Mouse (Mus musculus): ENCODE measurements around the gene Gtf2ird1. TPM values are rescaled to one million over a fixed set of nuclear protein-coding genes. Genes with fewer than 3 reads are reported as not detected.

Gtf2ird1 gene
- total and polyA plus RNA-seq, 3 experiments = 12.8 to 39.0 (median 13.1) TPM

DNA sequence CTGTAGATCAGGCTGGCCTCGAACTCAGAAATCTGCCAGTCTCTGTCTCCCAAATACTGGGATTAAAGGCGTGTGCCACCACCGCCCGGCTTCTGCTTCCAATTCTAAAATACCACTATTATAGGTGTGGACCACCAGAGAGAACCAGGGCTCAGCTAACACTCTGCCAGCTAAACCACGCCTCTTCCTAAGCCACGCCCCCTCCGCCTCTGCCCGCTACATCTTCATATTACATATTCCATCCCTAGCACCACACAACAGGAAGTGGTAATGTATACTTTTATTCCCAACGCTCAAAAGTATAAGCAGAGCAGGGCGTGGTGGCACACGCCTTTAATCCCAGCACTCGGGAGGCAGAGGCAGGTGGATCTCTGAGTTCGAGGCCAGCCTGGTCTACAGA is 133.2 kb downstream of the Gtf2ird1 start:
- in situ Hi-C loops (cut with MboI; ENCODE audit: low pct_ligation_motif_present, low pct_unique_long_range_greater_than_20kb, low sequenced_read_pairs) = no loop called here
- Histone ChIP-seq H3K27ac (ENCODE audit: insufficient read depth, low read depth) (no peak overlapping the region), H3K4me3 (replicated peaks in 1 of 3; ENCODE audit: low read depth in 2 of 3, low read length in 2 of 3, poor library complexity in 1 of 3) (no peak overlapping the region), H3K27me3 (replicated peaks) (no peaks in the 10 kb centered on the region), H3K9ac (ENCODE audit: insufficient read depth, low read depth) (no peak overlapping the region), H3K79me2 (replicated peaks; ENCODE audit: control insufficient read depth, extremely low read depth, insufficient read depth, poor library complexity, severe bottlenecking) (no peaks in the 10 kb centered on the region), H3K9me3 (replicated peaks; ENCODE audit: low read length) (no peaks in the 10 kb centered on the region), H3K36me3 (replicated peaks in 1 of 2; ENCODE audit: control insufficient read depth in 1 of 2, insufficient read depth in 1 of 2, low read length in 1 of 2) (no peaks in the 10 kb centered on the region), H3K4me1 (ENCODE audit: control insufficient read depth in 1 of 2, insufficient read depth in 2 of 2) (peaks cover 0 to 24% of the 10 kb centered on the region in 2 experiments; a peak in 2 of 4 replicates), H3K4me2 (ENCODE audit: insufficient read depth, low read depth, poor library complexity, severe bottlenecking) (no peak overlapping the region)
- no peak for DNase-seq (ENCODE audit: extremely low read depth)
- TF ChIP-seq BHLHE40 (IDR thresholded peaks at IDR 0.05; ENCODE audit: low read depth, low read length) = no peak
- dilution Hi-C loops (cut with MboI; ENCODE audit: extremely low pct_ligation_motif_present, extremely low pct_unique_long_range_greater_than_20kb, low sequenced_read_pairs) = no loop called here

DNA sequence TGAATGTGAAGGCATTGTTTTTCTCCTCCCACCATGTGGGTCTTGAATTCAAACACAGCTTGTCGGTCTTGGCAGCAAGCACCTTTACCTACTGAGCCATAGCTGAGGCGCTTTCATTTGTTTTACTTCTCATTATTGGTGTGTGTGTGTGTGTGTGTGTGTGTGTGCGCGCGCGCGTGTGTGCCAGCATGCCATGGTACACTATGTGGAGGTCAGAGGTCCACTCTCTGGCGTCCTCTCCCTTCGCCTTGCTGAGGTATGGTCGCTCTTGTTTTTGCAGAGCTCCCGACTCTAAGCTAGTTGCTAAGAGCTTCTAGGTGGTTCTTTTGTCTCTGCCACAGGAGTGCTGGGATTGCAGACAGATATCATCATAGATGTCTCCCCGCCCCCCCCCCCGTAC is 134.2 kb downstream of the Gtf2ird1 start:
- H3K4me2 ChIP-seq (ENCODE audit: insufficient read depth, low read depth, poor library complexity, severe bottlenecking) = no peak overlapping the region
- dilution Hi-C loops (cut with MboI; ENCODE audit: extremely low pct_ligation_motif_present, extremely low pct_unique_long_range_greater_than_20kb, low sequenced_read_pairs) = no loop called here
- no peak for DNase-seq (ENCODE audit: extremely low read depth)

DNA sequence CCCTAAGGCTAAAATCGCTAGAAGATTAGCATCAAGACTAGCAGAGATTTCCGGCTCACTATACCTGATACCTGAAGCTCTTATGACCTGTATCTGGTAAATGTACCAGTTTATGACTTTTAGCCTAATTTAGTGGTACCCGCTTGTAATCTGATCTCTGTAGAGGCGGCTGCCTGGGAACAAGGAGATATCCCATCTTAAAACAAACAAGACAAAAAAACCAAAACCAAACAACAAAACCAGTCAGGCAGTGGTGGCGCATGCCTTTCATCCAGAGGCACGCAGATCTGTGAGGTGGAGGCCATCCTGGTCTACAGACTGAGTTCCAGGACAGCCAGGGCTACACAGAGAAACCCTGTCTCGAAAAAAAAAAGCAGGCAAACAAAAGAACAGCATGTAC is 134.8 kb downstream of the Gtf2ird1 start:
- Histone ChIP-seq H3K36me3 (replicated peaks in 1 of 2; ENCODE audit: control insufficient read depth in 1 of 2, insufficient read depth in 1 of 2, low read length in 1 of 2) (no peaks in the 10 kb centered on the region), H3K4me1 (ENCODE audit: control insufficient read depth in 1 of 2, insufficient read depth in 2 of 2) (peaks cover 0 to 20% of the 10 kb centered on the region in 2 experiments; a peak in 2 of 4 replicates), H3K4me2 (ENCODE audit: insufficient read depth, low read depth, poor library complexity, severe bottlenecking) (no peak overlapping the region), H3K27ac (ENCODE audit: insufficient read depth, low read depth) (no peak overlapping the region), H3K9me3 (replicated peaks; ENCODE audit: low read length) (no peaks in the 10 kb centered on the region), H3K4me3 (replicated peaks in 1 of 3; ENCODE audit: low read depth in 2 of 3, low read length in 2 of 3, poor library complexity in 1 of 3) (no peak overlapping the region), H3K79me2 (replicated peaks; ENCODE audit: control insufficient read depth, extremely low read depth, insufficient read depth, poor library complexity, severe bottlenecking) (no peaks in the 10 kb centered on the region), H3K27me3 (replicated peaks) (peaks cover 2% of the 10 kb centered on the region), H3K9ac (ENCODE audit: insufficient read depth, low read depth) (no peak overlapping the region)
- dilution Hi-C loops (cut with MboI; ENCODE audit: extremely low pct_ligation_motif_present, extremely low pct_unique_long_range_greater_than_20kb, low sequenced_read_pairs) (no loop called here), in situ Hi-C loops (cut with MboI; ENCODE audit: low pct_ligation_motif_present, low pct_unique_long_range_greater_than_20kb, low sequenced_read_pairs) (no loop called here)
- TF ChIP-seq ETS1 (conservative IDR thresholded peaks at IDR 0.05; ENCODE audit: low read depth, low read length) (no peak), E2F4 (IDR thresholded peaks at IDR 0.05; ENCODE audit: insufficient replicate concordance, low read depth, low read length) (no peak), MXI1 (IDR thresholded peaks at IDR 0.05; ENCODE audit: low read depth, low read length) (no peak), ZMIZ1 (IDR thresholded peaks at IDR 0.05; ENCODE audit: low read depth, low read length) (no peak), ELF1 (IDR thresholded peaks at IDR 0.05; ENCODE audit: low read depth, low read length) (no peak), TBP (conservative IDR thresholded peaks at IDR 0.05; ENCODE audit: low read depth, low read length) (no peak), ZC3H11A (IDR thresholded peaks at IDR 0.05; ENCODE audit: low read depth, low read length) (no peak), USF2 (conservative IDR thresholded peaks at IDR 0.05; ENCODE audit: low read depth, low read length) (no peak), MAX (IDR thresholded peaks at IDR 0.05; ENCODE audit: low read length) (no peak), MAFK (IDR thresholded peaks at IDR 0.05; ENCODE audit: insufficient replicate concordance, low read length) (no peak), NELFE (IDR thresholded peaks at IDR 0.05; ENCODE audit: low read depth, low read length) (no peak), CHD1 (IDR thresholded peaks at IDR 0.05; ENCODE audit: low read depth, low read length) (no peak), MYC (IDR thresholded peaks at IDR 0.05; ENCODE audit: low read depth, low read length) (no peak)
- no peak for DNase-seq (ENCODE audit: extremely low read depth)

More for the DNA sequence above, 134.2 kb downstream of the Gtf2ird1 start:
- Histone ChIP-seq H3K9me3 (replicated peaks; ENCODE audit: low read length) (no peaks in the 10 kb centered on the region), H3K4me1 (ENCODE audit: control insufficient read depth in 1 of 2, insufficient read depth in 2 of 2) (peaks cover 0 to 24% of the 10 kb centered on the region in 2 experiments; a peak in 2 of 4 replicates), H3K36me3 (replicated peaks in 1 of 2; ENCODE audit: control insufficient read depth in 1 of 2, insufficient read depth in 1 of 2, low read length in 1 of 2) (no peaks in the 10 kb centered on the region), H3K9ac (ENCODE audit: insufficient read depth, low read depth) (no peak overlapping the region), H3K27ac (ENCODE audit: insufficient read depth, low read depth) (no peak overlapping the region), H3K27me3 (replicated peaks) (no peaks in the 10 kb centered on the region), H3K79me2 (replicated peaks; ENCODE audit: control insufficient read depth, extremely low read depth, insufficient read depth, poor library complexity, severe bottlenecking) (no peaks in the 10 kb centered on the region), H3K4me3 (replicated peaks in 1 of 3; ENCODE audit: low read depth in 2 of 3, low read length in 2 of 3, poor library complexity in 1 of 3) (no peak overlapping the region)
- TF ChIP-seq SIN3A (IDR thresholded peaks at IDR 0.05; ENCODE audit: low read length) (no peak), ELF1 (IDR thresholded peaks at IDR 0.05; ENCODE audit: low read depth, low read length) (no peak), POLR2AphosphoS2 (IDR thresholded peaks at IDR 0.05; ENCODE audit: low read depth, low read length) (no peak), SMC3 (IDR thresholded peaks at IDR 0.05; ENCODE audit: low read depth, low read length) (no peak), MEF2A (IDR thresholded peaks at IDR 0.05; ENCODE audit: borderline replicate concordance, low read depth, low read length) (no peak), KAT2A (IDR thresholded peaks at IDR 0.05; ENCODE audit: insufficient replicate concordance, low read length) (no peak), TCF12 (IDR thresholded peaks at IDR 0.05; ENCODE audit: low read depth, low read length) (no peak), E2F4 (IDR thresholded peaks at IDR 0.05; ENCODE audit: insufficient replicate concordance, low read depth, low read length) (no peak), ZMIZ1 (IDR thresholded peaks at IDR 0.05; ENCODE audit: low read depth, low read length) (no peak), JUND (conservative IDR thresholded peaks at IDR 0.05; ENCODE audit: low read depth, low read length) (no peak), CHD2 (IDR thresholded peaks at IDR 0.05; ENCODE audit: low read length) (no peak), MAX (IDR thresholded peaks at IDR 0.05; ENCODE audit: low read length) (no peak), USF2 (conservative IDR thresholded peaks at IDR 0.05; ENCODE audit: low read depth, low read length) (no peak), ZC3H11A (IDR thresholded peaks at IDR 0.05; ENCODE audit: low read depth, low read length) (no peak)
- in situ Hi-C loops (cut with MboI; ENCODE audit: low pct_ligation_motif_present, low pct_unique_long_range_greater_than_20kb, low sequenced_read_pairs) = no loop called here

Measured in CH12.LX (cell line).